Mouse (Mus musculus): ENCODE data around the gene Galr3.

The Galr3 gene

DNA sequence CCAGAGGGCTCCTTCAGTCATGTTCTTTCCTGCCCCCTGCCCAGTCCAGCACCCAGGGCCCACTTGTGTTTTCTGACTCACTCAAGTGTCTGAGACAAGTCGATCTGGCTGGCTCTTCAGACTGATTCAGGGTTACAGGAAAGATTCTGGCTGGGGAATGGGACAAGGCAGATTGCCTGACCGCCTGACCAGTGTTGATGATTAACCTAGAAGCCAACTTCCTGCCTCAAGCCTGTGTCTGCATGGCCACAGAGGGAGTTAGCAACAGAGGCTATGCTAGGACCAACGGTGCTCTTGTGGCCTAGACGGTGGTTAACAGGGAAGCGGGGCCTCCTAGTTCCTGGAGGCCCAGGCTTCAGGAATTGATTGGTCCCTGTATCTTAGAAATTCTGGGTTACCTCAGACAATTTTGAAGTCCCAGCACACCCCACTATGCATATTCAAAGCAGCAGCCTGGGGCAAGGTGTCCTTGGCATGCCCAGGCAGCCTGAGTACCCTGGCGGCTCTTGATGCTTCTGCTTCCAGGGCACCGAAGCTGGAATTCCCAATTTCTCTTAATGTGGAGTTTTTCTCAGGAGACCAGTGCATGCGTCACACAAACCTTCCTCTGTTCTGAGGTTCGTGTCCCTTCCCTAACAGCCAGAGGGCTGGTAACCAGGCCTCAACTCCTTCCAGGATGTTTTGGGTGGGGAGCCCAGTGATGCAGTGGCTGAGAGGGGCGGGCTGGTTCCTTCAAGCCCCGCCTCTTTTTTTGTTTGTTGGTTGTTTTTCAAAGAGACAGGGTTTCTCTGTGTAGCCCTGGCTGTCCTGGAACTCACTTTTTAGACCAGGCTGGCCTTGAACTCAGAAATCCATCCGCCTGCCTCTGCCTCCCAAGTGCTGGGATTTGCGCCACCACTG, 10.0 kb downstream of the Galr3 start:
- in situ Hi-C loops (cut with MboI, MseI): no loop called here

DNA sequence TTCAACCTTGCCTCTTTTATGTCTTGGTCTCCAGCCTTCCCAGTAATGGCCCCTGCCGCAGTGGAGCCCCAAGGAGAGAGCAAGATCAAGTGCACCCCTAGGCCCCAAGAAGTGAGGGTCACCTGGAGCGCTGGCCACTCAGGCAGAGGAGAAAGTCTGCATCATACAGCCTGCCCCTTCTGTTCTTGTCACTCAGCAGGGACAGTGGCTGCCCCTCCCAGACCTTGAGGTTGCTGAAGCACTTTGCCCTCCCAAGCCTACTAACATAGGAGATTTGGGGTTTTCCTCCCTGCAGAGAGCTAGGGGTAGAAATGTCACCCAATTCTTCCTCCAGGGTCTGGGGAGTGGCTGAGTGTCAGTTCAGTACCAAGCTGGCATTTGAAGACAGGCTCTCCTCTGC, 10.7 kb downstream of the Galr3 start:
- in situ Hi-C loops (cut with MboI, MseI): no loop called here

DNA sequence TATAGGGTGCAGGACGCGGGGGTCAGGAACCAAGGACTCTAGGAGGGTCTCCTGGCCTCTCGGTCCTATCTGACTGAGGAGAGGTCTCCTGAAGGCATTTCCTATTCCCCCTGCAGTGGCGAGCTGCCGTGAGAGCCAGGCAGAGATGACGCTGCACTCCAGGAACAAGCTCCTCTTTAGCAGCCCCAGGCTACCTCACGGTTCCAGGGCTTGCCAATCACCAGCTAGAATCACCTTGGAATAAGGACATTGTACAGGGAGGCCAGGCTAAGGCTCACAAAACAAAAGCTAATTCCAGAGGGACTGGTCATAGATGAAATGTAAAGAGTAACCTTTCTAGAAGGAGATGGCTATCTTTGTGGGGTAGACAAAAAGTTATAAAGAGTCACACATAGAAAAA, 14.9 kb downstream of the Galr3 start:
- in situ Hi-C loops (cut with MboI, MseI): no loop called here

DNA sequence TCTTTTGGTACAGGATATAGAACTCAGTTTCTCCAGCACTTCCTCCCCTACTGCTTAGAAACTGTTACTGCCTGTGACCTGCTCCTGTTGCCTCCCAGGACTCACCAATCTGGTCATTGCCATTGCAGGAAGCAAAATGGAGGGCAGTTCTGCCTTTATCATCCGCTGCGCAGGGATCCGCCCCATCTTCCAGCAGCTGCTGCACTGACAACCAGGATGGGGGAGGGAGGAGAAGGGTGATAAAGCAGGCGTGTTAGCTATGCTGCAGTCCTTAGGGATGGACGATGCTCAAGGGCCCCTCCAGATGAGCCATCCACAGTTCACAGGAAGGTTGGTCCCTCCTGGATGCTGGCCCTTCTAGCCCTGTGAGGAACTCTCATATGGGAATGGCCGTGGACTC, 16.2 kb downstream of the Galr3 start:
- in situ Hi-C loops (cut with MboI, MseI): no loop called here

DNA sequence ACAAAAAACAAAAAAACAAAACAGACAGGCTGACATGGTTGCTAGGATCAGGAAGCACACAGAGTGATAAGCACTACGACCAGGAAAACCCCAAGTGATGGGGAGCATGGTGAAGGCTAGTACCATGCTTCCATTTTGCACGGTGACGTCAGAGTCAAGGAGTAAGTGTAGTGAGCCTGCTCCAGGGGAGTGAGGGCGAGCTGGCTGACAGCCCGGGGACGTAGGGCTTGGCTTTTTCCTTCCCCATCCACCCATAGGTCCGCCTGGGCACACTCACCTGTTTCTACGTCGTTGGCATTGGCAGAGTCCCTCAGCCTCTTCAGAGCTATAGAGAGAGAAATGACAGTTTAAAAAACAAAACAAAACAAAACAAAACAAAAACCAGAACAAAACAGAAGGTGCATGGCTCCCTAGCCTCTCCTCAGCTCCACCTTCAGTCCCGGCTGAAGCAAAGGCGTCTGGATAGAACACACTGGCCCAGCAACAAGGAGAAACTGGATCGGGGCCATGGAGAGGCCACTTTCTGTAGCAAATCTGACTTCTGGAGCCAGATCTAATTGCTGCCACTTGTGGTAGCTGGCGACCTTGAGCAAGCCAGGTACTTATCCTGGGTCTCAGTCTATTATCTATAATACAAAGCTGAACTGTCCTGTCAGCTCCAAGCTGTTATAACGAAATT, 19.3 kb downstream of the Galr3 start:
- in situ Hi-C loops (cut with MboI, MseI): no loop called here

DNA sequence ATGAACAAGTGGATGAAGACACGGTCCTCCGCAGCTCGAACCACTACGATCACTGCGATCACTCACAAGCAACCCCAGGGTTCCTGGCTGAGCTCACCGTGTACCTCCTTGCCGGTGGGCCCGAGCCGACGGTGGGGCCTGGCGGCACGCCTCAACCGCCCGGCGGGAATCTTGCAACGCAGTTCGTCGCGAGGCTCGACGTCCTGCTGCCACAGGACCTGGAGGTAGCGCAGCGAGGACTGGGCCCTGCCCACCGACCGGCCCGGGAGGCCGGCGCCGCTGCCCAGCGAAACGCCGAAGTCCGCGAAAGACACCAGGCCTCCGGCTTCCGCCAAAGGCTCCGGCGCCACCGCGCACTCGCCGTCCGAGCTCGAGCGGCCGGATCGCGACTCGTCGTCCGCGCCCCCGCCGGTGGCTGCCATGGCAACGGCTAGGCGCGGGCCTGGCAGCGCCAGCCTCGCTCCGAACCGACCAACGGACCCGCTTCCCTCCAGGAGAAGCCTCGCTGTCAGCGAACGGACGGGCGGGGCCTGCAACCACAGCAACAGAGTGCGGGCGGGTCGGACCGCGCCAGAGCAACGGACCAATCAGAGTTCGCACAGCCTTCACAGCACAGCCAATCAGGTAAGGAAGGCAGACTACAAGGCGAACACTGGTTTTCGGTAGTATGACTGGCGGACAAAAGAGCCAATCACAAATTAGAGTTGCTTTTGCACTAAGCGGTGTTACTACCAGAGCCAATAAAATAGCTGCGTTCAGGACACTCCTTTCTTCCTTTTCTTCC, 20.9 kb downstream of the Galr3 start, which contains the start of gene Ankrd54:
Gene Ankrd54, minus strand, starts transcription at position 518 of the 784 bp plus-strand sequence.
- in situ Hi-C loops (cut with MboI, MseI): no loop called here

DNA sequence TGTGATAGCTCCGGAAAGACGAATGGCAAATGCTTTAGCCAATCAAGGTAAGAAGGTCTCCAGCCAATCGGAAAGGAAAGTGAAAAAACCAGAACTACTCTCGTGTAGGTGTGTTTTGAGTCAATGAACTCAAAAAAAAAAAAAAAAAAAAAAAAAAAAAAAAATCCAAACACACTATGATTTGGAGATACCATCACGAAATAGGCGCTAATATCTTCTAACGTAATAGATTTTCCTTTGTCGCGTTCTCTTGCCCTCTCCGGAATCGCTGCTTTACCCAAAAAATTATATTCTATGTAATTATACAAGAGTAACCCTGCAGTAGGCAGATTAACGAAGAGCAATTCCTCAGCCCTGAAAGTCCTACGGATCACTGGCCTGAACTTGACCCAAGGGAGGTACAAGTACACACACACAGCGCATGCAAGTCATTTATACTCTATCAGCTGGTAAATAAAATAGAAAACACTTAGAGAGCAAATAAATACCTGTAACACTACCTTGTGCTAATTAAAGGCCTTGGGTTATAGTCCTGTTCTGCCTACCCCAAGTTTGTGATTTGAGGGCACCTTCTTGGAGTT, 21.6 kb downstream of the Galr3 start:
- in situ Hi-C loops (cut with MboI, MseI): no loop called here

DNA sequence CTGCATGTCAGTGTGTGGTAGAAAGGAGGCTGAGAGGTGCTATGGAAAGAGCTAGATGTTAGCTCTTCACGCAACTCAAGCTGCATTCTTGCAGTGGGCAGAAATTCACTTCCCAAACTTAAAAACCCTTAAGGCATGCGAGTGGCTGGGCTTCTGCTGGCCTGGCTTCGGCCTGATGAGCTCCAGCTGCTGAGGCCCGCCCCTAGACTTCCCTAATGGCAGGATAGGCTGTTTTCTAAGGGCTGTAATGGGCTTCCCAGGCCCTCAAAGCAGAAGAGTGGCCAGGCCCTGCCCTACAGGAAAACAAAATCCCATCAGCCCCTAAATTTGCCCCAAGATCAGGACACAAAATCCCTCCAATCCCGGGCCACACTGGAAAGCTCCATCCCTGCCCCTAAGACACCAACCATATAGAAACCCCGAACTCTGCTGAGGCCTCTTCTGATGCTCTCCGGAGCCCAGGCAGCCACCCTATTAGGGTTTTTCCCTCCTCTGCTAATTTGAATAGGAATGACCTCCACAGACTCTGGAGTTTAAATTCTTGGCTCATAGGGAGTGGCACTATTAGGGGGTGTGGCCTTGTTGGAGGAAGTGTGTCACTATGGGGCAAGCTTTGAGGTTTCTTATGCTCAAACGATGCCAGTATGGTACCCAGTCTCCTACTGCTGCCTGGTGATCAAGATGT, 23.5 kb downstream of the Galr3 start:
- in situ Hi-C loops (cut with MboI, MseI): no loop called here

DNA sequence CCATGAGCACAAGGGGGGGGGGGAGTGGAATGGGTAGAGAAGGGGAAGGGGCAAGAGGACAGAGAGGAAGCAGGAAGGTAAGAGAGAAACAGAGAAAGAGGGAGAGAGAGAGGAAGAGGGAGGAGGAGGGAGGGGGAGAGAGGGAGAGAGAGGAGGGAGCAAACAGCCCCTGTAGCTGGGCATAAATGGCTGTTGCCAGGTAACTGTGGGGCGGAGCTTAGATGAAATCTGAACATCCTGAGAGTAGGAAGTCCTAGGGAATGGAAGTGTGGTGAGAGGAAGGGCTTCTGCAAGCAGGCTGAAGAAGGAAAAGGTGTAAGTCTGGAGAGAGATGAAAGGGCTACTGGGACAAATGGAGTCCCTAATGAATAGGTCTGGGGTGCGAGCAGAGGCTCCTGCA, 24.6 kb downstream of the Galr3 start:
- in situ Hi-C loops (cut with MboI, MseI): no loop called here

DNA sequence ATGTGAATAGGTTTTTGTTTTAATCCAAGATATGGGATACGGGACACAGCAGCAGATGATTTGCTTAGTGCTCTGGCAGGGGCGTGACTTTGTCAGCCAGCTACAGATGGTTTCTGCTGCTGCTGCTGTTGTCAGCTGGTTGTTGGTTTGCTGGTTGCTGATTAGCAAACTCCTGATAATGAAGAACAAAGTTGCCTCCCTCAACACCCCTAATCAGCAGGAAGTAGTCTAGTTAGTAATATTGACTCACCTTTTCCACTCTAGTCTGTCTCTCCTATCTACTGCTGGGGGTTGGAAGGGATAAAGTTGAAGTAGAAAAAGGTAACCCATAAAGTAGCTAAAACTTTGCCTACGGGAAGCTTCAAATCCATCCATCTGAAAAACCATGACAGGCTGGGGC, 25.9 kb downstream of the Galr3 start:
- in situ Hi-C loops (cut with MboI, MseI): no loop called here

DNA sequence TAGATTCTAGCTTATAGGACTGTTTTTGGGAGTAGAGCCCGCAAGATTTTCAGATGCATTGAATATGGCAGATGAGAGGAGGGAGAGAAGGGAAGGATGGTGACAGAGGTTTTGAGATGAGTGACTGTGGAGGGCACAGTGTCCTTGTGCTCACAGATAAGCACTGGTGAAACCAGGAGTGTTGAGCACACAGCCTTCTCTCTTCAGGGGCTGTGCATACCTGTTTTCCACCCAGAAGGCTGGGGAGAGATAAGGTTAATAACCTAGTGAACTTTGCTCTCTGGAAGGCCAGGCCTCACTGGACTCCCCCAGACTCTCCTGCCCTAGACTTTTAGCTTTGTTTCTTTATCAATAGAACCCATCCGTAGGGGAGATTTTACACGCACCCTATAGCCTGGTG, 26.7 kb downstream of the Galr3 start:
- in situ Hi-C loops (cut with MboI, MseI): no loop called here

DNA sequence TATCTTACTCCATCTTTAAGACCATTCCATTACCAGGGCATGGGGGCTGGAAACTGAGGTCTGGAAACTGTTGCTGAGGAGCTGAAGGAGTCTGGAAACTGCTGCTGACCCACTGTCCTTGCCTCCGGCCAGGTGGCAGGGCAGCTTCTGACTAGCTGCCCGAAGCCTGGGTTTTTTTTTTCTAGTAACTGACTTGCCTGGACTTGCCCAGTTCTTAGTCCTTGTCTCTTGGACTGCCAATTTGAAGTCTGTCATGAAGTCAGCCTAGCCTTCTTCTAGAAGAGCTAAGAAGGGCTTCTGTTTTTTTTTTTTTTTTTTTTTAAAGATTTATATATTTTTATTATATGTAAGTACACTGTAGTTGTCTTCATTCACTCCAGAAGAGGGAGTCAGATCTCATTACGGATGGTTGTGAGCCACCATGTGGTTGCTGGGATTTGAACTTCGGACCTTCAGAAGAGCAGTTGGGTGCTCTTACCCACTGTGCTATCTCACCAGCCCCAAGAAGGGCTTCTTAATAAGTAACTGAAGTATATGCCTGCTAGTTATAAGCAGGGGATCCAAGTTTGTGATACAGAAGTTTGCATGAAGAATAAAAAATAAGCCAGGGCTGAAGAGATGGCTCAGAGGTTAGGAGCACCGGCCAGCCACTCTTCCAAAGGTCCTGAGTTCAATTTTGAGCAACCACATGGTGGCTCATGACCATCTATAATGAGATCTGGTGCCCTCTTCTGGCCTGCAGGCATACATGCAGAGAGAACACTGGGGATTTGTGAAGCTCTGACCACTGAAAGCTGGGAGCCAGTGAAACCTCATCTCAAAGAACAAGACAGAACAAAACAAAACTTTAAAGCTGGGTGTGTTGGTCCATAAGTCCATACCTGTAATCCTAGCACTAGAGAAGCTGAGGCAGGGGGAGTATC, 29.7 kb downstream of the Galr3 start:
- in situ Hi-C loops (cut with MboI, MseI): loop anchor here in 1 of 2 experiments (5.0 kb wide), 1 partner anchor 34 kb away; no protein-coding TSS in a partner anchor

DNA sequence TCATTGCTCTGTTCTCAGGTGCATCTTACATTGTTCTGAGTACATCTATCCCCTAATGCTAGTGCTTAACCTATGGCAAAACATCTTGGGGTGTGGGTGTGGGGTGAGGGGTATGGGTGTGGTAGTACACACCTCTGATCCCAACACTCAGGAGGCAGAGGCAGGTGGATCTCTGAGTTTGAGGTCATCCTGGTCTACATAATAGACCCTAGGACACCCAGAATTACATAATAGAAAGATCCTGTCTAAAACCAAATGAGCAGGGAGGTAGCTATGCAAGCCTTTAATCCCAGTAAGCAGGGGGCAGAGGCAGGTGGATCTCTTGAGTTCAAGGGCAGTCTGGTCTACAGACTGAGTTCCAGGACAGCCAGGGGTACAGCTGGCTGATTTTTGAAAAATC, 32.1 kb downstream of the Galr3 start:
- in situ Hi-C loops (cut with MboI, MseI): loop anchor here in 1 of 2 experiments (5.0 kb wide), 1 partner anchor 36 kb away; no protein-coding TSS in a partner anchor

DNA sequence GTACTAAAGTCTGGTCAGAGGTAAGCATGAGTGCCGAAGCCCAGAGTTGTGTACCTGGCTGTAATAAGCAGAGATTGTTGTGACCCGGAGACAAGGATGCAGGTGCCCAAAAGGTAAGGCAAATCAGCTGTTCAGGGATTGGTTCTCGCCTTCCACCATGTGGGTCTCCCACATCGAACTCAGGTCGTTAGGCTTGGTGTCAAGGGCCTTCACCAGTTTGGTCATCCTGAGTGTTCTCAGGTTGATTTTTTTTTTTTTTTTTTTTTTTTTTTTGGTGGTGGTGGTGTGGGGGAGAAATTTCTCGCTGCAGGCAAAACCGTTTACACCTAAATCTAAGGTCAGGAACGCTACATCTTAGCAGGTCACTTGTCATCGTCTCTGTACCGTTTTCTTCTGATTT, 32.8 kb downstream of the Galr3 start:
- in situ Hi-C loops (cut with MboI, MseI): loop anchor here in 1 of 2 experiments (5.0 kb wide), 1 partner anchor 37 kb away; no protein-coding TSS in a partner anchor

DNA sequence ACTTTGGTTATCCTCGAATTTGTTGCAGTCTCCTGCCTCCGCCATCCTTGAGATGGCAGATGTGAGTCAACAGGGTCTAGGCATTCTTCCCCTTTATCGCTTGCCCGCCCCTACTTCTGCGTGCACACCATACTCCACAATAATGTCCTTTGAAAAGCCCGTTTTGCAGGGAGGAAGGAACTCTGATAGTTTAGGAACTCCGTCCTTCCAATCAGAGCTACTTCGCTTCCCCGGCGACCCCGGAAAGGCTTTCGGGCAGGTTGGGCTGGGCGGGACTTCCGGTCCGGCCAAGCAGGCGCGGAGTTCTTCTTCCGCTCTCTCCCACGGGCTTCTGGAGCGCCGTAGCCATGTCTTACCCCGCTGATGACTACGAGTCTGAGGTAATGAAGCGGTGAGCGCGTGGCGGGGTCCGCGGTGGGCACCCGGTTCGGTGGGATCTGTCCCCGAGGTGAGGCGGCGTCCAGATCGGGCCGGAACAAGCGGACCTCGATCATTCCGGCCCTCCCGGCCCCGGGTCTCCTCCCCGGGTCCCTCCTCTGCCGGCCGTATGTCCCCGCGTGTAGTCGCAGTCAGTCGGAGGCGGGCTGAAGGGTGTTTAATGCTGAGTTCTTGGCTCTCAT, 33.3 kb downstream of the Galr3 start, which contains the start of gene Eif3l:
Gene Eif3l, plus strand, starts transcription at position 267 of the 620 bp plus-strand sequence.
- in situ Hi-C loops (cut with MboI, MseI): loop anchor here in 1 of 2 experiments (5.0 kb wide), 1 partner anchor 38 kb away; no protein-coding TSS in a partner anchor

DNA sequence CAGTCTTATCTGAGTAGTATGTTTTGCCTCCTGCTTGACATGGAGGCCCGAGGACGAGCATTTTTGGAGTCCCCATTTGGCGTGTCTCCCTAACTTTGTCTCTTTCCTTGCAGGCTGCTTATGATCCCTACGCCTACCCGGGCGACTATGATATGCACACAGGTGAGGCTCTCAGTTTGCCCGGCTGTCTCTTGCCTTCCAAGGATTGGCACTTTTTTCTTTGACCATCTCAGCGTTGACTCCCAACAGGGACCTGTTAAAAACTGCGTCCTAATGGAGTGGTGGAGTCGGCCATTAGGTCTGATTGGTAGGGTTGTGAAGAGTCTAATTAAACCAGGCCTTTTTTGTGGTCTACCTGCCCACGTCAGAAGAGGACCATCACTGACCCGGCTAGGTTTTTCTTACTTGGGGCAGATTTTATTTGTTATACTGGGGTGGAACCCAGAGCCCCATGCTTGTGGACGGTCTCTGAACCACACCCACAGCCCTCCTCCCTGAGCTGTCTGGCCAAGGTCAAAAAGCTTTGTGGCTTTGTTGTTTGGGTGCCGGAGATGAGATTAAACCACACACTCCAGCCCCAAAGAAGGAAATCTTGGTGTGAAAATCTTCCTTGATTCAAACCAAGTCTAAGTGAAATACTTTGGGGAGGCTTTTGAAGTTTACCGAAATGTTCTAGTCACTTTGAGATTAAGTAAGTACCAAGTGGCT, 34.1 kb downstream of the Galr3 start:
- in situ Hi-C loops (cut with MboI, MseI): no loop called here

DNA sequence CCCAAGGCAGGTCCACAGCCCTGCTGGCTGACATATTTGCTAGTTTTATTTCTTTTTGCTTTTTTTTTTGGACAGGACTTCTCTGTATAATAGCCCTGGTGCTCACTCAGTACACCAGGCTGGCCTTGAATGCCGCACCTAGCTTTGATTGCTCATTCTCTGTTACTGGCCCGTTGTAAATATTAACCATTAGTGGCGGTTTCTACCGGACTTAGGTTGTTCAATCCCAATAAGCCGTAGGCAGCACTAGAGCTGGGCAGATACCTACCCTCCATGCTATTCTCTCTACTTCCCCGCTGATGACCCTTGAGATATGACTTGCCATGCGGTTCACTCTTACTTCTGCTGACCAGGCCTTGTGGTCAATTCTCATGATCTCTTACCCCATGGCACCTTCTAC, 37.9 kb downstream of the Galr3 start:
- in situ Hi-C loops (cut with MboI, MseI): no loop called here

DNA sequence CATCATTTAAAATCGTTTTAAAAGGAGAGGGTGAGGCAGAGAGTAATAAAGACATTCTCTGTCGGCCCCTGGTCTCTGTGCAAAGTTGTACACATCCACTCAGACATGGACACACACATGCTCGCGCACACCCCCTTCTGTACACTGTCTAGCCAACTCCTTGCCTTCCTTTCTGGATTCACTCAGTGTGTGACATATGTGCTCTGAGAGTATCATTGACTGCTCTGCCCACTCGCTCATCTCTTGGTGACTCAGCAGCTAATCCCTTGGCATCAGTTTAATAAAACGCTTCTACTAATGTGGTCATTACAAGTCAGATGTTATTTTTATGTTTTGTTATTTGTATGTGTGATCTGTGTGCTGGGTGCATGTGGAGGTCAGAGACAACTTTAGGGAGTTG, 50.6 kb downstream of the Galr3 start:
- in situ Hi-C loops (cut with MboI, MseI): no loop called here

All from T-helper 17 cell (primary cell).